Mouse (Mus musculus) erythroblast, adult 5-6 weeks (primary cell): Measurements from ENCODE around the gene Ccser2. TPM values are rescaled to one million over a fixed set of nuclear protein-coding genes. Genes with fewer than 3 reads are reported as not detected.

ENCODE experiments used
- ATAC-seq: replicated peaks from 2 replicates; pipeline ENCODE4 v1.8.0; 2016; ENCODE audit warnings: moderate number of reproducible peaks, mild to moderate bottlenecking, moderate TSS enrichment, inconsistent platforms; ENCODE audit not compliant: poor library complexity, low FRiP score, severe bottlenecking
- total RNA-seq, 2 experiments: library from RNA; stranded (forward) in 1 of 2; stranded (reverse) in 1 of 2; fragments of 150-400 nt in 1 of 2; fragments of 200-764, 138-1000 nt in 1 of 2; gene quantifications; 2 replicates each; pipeline versions ENCODE4 v1.2.3 to v1.2.4; 2015 to 2017; ENCODE audit warnings: low replicate concordance in 2 of 2

Ccser2 gene
- total RNA-seq, 2 experiments from 2014 or later = 3.2 to 3.8 TPM

DNA sequence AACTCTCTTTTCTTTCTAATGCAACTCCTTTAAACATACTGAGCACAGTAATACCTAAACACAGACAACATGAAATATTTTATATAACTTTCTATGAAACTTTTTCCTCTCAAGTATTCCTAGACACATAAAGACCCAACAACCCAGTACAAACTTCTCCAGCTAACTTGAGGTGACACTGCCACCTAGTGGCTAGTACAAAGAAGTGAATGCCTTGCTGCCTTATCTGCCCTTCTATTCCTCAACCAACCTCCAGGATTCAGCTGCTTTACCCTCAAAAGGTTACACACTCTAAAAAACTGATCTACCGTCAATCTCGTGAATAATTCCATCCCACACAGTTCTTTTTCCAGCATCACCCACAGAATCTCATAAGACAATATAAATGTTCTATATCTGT lies 16.4 kb downstream of the Ccser2 start:
- peak; percentile 85 for ATAC-seq

GRCm38 (mm10) chr14:36942716-36943115 lies 25.9 kb downstream of the Ccser2 start:
- no peak for ATAC-seq

DNA sequence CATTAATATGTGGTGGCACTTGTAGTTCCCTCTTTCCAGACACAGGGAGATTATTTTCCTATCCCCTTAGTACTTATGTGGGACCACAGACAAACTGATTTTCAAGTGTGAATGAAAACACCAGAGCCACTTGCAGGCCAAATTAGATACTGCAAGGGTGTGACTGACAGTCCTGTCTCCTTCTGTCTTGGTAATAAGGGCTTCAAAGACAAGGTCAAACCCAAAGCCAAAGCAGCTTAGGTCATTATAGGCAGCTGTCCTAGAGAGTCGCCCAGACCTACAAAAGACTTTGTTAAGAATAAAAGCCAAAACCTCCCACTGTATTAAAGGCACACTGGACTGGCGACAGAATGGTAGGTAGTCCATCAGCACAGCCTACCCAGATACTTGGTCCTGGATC lies 30.6 kb downstream of the Ccser2 start:
- ATAC-seq = no peak

- ATAC-seq = no peak; the same call in 1 of the 2 replicates
These were observed 31.3 kb downstream of the Ccser2 start for GRCm38 (mm10) chr14:36937080-36937878.

GRCm38 (mm10) chr14:36932638-36933382 lies 35.8 kb downstream of the Ccser2 start:
- ATAC-seq = no peak

DNA sequence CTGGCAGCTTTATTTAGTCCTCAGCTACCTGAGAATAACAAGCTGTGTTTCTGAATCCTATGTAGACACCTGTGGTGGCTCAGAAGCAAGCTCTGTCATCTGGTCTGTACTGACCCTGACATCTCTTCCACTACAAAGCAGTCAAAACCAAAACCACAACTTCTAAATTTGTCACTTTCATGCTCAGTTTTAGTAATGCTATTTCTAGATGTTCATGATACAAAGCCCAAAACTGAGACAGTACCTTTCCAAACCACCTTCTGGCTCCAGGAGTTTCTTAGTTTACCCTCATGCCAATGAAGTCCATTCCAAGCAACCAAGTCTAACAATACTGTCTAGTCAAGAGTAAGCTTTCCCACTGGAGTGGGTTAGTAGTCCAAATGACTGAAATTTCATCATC lies 36.5 kb downstream of the Ccser2 start:
- ATAC-seq = no peak

GRCm38 (mm10) chr14:36923383-36923782 lies 45.2 kb downstream of the Ccser2 start:
- no peak for ATAC-seq

GRCm38 (mm10) chr14:36921346-36922049 lies 47.1 kb downstream of the Ccser2 start:
- ATAC-seq = no peak

DNA sequence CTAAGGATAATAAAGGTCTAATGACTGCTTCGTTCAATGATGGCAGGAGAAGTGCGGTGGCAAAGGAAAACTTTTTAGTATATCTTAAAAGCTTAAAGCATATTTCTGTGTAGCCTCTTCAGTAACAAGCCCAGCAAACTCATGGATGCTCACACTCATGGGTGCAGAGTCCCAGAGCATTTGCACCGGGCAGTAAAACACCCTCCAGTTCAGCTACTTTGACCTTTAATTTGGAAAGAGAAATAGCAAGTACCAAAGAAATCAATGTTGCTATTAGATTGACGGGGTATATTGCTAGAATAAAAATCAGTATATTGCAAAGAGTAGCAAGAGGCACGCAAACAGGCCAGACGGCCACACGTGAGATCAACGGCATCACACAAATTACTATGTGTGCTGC lies 48.7 kb downstream of the Ccser2 start:
- ATAC-seq = no peak

DNA sequence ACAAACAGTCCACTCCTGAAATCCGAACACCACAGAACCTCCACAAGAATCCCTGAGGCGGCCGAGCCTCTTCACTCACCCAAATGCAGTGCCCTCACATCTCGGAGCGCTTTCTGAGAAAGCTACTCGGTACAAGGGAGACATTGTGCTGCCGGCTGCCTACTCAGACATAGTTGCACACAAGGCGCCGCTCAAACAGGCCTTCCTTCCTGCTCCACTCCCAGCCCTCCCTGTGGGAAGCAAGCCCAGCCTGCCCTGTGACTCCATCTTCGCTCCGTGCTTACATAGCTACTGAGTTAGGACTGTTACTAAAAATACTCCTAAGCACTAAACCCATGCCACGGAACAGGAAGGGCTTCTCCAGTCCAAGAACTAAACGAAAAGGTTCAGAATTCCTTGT lies 49.4 kb downstream of the Ccser2 start:
- no peak for ATAC-seq

GRCm38 (mm10) chr14:36915203-36915602 lies 53.4 kb downstream of the Ccser2 start:
- no peak for ATAC-seq

- ATAC-seq = no peak
These were observed 54.0 kb downstream of the Ccser2 start for GRCm38 (mm10) chr14:36914473-36915005.

GRCm38 (mm10) chr14:36911738-36912137 lies 56.8 kb downstream of the Ccser2 start:
- no peak for ATAC-seq

GRCm38 (mm10) chr14:36905809-36906522 lies 62.6 kb downstream of the Ccser2 start:
- no peak for ATAC-seq

DNA sequence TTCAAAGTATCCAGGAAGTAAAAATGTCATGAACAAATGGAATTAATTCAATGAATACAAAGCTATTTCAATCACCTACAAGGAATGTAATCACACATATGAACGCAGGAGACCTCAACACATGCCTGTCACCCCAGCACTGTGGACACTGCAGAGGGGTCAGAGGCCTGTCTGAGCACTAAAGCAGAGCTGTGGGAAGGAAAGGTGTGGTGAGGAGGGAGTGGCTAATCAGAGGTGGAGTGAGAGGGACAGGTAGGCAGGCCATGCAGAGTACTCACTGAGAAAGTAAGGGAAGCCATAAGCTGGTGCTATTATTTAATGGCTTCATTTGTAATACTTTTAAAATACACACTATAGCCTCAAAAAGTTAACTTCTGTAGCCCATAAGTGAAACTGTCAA lies 64.4 kb downstream of the Ccser2 start:
- no peak for ATAC-seq

DNA sequence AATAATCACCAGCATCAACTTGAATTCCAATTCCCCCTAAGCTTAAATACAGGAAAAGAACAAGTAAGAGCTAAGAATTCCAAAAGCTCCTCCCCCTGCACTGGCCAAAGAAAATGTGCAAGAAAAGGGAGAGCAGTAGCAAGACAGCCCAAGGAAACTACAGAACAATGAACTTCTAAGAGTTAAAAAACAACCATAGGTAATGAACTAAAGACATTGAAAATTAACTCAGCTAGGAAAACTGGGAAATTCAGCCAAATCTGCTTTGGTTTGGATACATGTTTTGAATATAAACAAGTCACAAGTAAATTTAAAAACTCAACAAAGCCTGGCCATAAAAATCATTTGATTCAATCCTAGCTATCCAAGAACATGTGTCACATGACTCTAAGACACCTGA lies 67.7 kb downstream of the Ccser2 start:
- ATAC-seq = no peak

DNA sequence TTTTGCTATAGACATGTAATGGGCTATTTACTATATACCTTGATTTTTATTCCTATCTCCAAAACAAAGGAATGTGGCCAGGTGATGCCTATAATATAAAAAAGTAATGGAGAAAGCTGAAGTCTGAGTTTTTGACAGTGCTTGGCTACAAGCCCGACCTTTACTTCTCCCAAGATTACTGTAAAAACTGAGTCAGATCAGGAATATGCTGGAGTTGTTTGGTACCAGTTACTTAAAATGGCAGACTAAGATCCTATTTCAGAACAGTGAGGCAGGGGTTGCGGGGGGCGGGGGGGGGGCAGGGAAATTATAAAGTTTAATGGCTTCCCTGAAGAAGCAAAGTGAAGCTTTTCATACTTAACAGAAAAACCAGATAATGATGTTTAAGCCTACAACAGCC lies 73.9 kb downstream of the Ccser2 start:
- ATAC-seq = no peak

GRCm38 (mm10) chr14:36892762-36893358 lies 75.7 kb downstream of the Ccser2 start:
- no peak for ATAC-seq

- ATAC-seq = no peak
These were observed 78.4 kb downstream of the Ccser2 start for GRCm38 (mm10) chr14:36890130-36890529.
